Mouse (Mus musculus) C2C12 (cell line): ENCODE data around the gene Sbno1.

Experiments
- CEBPB ChIP-seq: IDR thresholded peaks from one replicate; pipeline ENCODE4 v1.6.1; 2011; ENCODE audit warnings: low read depth, mild to moderate bottlenecking, control low read depth, moderate library complexity
- CTCF ChIP-seq: IDR thresholded peaks from one replicate; pipeline ENCODE4 v1.5.1; 2011; ENCODE audit not compliant: control insufficient read depth, insufficient read depth, insufficient read length
- MAX ChIP-seq: IDR thresholded peaks from one replicate; pipeline ENCODE4 v1.6.1; 2011; ENCODE audit warnings: mild to moderate bottlenecking, control low read depth
- USF1 ChIP-seq: IDR thresholded peaks from one replicate; pipeline ENCODE4 v1.6.1; 2011; ENCODE audit warnings: low read depth, mild to moderate bottlenecking, control low read depth, moderate library complexity

- TF ChIP-seq CTCF: no peak
- no peak for TF ChIP-seq MAX
- no peak for TF ChIP-seq CEBPB
- no peak for TF ChIP-seq USF1
Observed at GRCm38 (mm10) chr5:124365754-124366153, 60.0 kb downstream of the Sbno1 start.
